Mouse (Mus musculus) midbrain, embryonic 11.5 days (tissue): ENCODE measurements at regions not wholly inside any gene's neighbourhood (a gene's known extent, or its start where the extent isn't known, plus 50 kb on each side); places are given as distances from the start of the nearest gene placed in this dataset.

Experiments
- ATAC-seq: fragments of 200-750 bp; cut with Nextera tagmentation; 2 replicates; pipeline ENCODE4 v1.8.0; 2017; ENCODE audit warnings: moderate TSS enrichment, moderate library complexity; ENCODE audit not compliant: low FRiP score
- DNase-seq: peaks from one replicate; pipeline ENCODE4 v3.0.0; 2015; ENCODE audit warnings: low spot score; ENCODE audit errors: missing footprints
- H3K27ac ChIP-seq: fragments of 300-500 bp; sonication (generic); 2 replicates; pipeline ENCODE4 v1.5.1; 2014; ENCODE audit warnings: low read depth, low read length
- H3K27me3 ChIP-seq: fragments of 300-500 bp; sonication (generic); 2 replicates; pipeline ENCODE4 v1.6.1; 2014; ENCODE audit warnings: mild to moderate bottlenecking, low read length, moderate library complexity, mixed read lengths; ENCODE audit not compliant: control insufficient read depth, insufficient read depth
- H3K36me3 ChIP-seq: fragments of 300-500 bp; sonication (generic); 2 replicates; pipeline ENCODE4 v1.6.1; 2014; ENCODE audit warnings: mild to moderate bottlenecking, low read length, moderate library complexity, mixed read lengths; ENCODE audit not compliant: control insufficient read depth, insufficient read depth
- H3K4me1 ChIP-seq: fragments of 300-500 bp; sonication (generic); 2 replicates; pipeline ENCODE4 v1.6.1; 2014; ENCODE audit warnings: low read length; ENCODE audit not compliant: control insufficient read depth, insufficient read depth
- H3K4me2 ChIP-seq: fragments of 300-500 bp; sonication (generic); 2 replicates; pipeline ENCODE4 v1.6.1; 2014; ENCODE audit warnings: mild to moderate bottlenecking, moderate library complexity
- H3K4me3 ChIP-seq: fragments of 300-500 bp; sonication (generic); 2 replicates; pipeline ENCODE4 v1.5.1; 2014; ENCODE audit warnings: low read depth, low read length
- H3K9ac ChIP-seq: fragments of 300-500 bp; sonication (generic); 2 replicates; pipeline ENCODE4 v1.6.1; 2014; ENCODE audit warnings: low read length
- H3K9me3 ChIP-seq: fragments of 300-500 bp; sonication (generic); 2 replicates; pipeline ENCODE4 v1.6.1; 2016; ENCODE audit warnings: low read length; ENCODE audit not compliant: control insufficient read depth
- WGBS: fragments of 180-500 bp; shearing (Covaris S2); extraction: QIAGEN DNeasy Blood & Tissue Kit; methylation state at CpG from one replicate; pipeline ENCODE4 v1.1.7; 2014; 5-methylcytosine and 5-hydroxymethylcytosine counted together

DNA sequence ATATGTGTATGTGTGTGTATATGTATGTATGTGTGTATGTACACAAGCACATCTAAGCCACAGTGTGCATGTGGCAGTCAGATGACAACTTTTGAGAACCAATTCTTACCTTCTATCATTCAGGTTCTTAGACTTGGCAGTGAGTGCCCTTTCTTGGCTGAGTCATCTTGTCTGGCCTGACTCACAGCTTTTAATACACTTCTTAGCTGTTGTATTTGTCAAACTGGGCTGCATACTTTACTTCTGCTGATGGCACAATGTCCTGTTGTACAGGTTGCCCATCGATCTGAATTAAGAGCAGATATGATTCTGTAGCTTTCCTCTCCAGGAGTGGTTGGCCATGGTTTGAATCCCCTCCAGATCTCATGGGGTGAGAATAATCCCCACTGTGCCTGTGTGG lies 139.1 kb upstream of the Zfp648 start:
- no peak for ATAC-seq
- H3K36me3 ChIP-seq = no peaks in the 10 kb centered on the region; the same call in 1 of the 2 replicates
- WGBS = 86% methylated on average over 1 of the region's 1 CpGs

DNA sequence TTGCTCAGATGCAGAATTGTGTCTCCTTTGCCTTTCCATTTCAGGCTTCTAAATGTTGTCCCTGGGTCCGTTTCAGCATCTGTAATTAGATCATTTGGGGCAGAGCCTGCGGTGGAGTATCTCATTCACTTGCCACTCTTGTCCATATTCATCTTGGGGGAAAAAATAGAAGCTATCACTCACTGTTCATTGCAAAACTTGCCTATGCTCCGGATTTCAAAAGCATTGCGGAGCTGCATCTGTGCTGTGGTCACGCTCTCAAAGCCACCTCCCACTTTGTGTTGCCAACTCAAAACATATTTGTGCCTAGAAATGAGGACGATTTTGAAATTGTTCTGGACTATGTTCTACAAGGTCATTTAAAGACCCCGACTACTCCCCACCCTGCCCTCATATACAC lies 138.3 kb upstream of the Zfp648 start:
- 87% methylated on average over 7 of the region's 7 CpGs for WGBS
- no peaks in the 10 kb centered on the region; the same call in 1 of the 2 replicates for H3K9me3 ChIP-seq
- H3K4me3 ChIP-seq = no peak overlapping the region
- H3K27ac ChIP-seq = no peak overlapping the region
- H3K27me3 ChIP-seq = no peaks in the 10 kb centered on the region
- H3K9ac ChIP-seq = no peak overlapping the region
- H3K4me2 ChIP-seq = no peak overlapping the region
- DNase-seq = no peak
- ATAC-seq = no peak
- H3K36me3 ChIP-seq = no peaks in the 10 kb centered on the region; the same call in 1 of the 2 replicates
- H3K4me1 ChIP-seq = no peaks in the 10 kb centered on the region

More for the DNA sequence above, 139.1 kb upstream of the Zfp648 start:
- Histone ChIP-seq H3K9me3 (no peaks in the 10 kb centered on the region; the same call in 1 of the 2 replicates), H3K4me2 (no peak overlapping the region), H3K4me3 (no peak overlapping the region), H3K27ac (no peak overlapping the region), H3K27me3 (no peaks in the 10 kb centered on the region), H3K9ac (no peak overlapping the region), H3K4me1 (no peaks in the 10 kb centered on the region)
- DNase-seq = no peak

DNA sequence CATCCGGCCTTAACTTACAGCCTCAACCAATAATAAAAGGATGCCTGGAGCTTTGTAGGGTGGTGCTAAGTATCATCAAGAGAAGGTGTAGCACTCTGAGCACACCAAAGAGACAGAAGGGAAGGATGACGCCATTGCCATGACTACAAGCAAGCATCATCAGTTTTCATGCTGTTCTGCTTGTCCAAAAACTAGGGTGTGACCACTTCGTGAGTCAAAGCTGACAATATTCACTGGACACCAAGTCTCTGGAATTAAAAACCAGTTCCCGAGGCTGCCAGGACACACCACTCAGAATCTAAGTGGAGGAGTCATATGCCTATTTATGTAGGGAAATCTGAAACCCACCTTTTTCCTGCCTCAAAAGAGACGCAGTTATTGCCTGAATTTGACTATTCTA lies 136.4 kb upstream of the Zfp648 start:
- Histone ChIP-seq H3K9me3 (no peaks in the 10 kb centered on the region), H3K4me3 (no peak overlapping the region), H3K36me3 (no peaks in the 10 kb centered on the region), H3K4me1 (no peaks in the 10 kb centered on the region), H3K9ac (no peak overlapping the region), H3K27me3 (no peaks in the 10 kb centered on the region), H3K27ac (no peak overlapping the region), H3K4me2 (no peak overlapping the region)
- DNase-seq (no peak), ATAC-seq (no peak)
- 87% methylated on average over 5 of the region's 5 CpGs for WGBS

DNA sequence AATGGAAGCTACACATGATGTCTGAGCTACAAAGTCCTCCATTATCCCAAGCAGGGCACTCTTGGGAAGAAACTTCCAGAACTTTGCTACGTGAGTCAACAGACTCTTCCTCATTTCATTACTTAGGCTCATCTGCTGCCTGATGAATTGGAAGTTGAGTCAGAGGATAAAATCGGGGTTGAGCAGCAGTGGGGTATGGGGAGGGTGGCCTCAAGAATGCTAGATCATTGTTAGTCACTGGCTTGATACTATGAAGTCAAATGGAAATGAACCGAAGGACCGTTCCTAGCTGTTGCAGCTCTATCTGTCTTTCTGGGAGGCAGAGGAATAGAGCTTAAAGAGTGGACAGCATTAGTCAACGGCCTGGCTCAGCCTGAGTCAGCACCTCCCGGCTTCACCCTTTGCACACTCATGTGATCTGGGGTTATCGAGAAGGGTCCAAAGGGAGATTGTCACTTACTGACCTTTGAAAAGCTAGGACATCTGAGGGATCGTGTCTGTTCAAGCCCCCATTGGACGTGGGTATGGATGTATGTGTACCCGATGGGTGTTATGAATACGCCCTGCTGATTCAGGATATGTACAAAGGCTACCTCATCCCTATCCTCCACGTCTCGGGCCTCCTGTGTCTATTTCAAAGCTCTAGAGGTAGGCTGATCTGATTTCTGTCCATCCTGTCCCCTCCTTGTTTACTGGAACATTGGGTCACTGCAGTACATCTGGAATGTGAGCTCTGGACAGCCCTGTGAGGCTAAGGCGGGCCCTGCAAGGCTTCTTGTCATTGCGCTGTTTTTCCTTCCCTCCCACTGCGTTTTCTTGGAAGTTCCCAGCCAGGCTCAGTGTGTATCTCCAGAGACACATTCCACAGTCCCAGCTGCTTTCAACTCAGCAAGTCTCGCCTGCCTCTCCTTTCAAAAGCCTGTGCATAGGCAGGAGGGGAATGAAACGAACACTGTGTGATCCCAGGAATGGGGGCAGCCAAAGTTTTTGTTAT lies 135.4 kb upstream of the Zfp648 start:
- H3K27ac ChIP-seq = no peak overlapping the region
- H3K4me3 ChIP-seq = no peak overlapping the region
- H3K36me3 ChIP-seq = no peaks in the 10 kb centered on the region
- DNase-seq (no peak), ATAC-seq (no peak)
- WGBS = 81% methylated on average over 18 of the region's 18 CpGs
- H3K4me1 ChIP-seq = no peaks in the 10 kb centered on the region
- H3K27me3 ChIP-seq = no peaks in the 10 kb centered on the region
- no peaks in the 10 kb centered on the region for H3K9me3 ChIP-seq
- no peak overlapping the region for H3K4me2 ChIP-seq
- H3K9ac ChIP-seq = no peak overlapping the region

DNA sequence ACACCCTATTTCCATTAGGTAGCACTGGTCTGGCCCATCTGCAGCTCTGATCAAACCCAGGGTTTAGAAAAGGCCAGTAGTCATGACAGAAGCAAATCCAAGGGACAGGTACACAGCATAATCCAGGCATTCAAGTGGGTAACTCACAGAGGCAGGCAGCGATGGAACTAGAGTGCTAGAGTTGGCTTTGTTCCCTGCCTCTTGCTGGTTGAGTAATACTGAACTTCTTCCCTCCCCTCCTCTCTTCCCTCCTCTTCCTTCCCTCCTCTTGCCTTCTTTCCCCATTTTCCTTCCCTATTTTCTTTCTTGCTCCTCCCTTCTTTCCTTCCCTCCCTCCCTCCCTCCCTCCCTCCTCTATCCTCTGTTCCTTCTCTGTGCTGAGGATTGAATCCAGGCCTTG lies 133.1 kb upstream of the Zfp648 start:
- Histone ChIP-seq H3K27ac (no peak overlapping the region), H3K36me3 (no peaks in the 10 kb centered on the region), H3K27me3 (no peaks in the 10 kb centered on the region), H3K4me2 (no peak overlapping the region), H3K4me3 (no peak overlapping the region), H3K4me1 (no peaks in the 10 kb centered on the region), H3K9ac (no peak overlapping the region), H3K9me3 (no peaks in the 10 kb centered on the region)
- DNase-seq = no peak
- no peak for ATAC-seq
- 100% methylated on average over 1 of the region's 1 CpGs for WGBS

DNA sequence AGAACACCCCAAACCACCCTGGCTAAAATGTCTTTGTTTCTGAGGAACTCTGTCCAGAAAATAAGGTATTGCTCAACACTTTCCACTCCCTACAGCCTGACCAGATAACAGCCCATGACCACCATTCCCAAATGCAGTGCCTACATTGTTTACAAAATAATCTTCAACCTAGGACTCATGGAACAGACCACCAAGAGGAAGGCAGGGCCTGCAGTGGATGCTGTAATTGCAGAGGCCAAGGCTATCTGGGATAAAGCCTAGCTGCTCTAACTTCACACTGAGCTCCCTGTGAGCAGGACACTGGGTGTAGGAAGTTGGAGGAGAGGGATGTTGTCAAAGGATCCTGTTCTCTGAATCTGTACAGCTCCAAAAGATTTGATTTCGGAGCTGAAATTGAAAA lies 126.7 kb upstream of the Zfp648 start:
- no peak overlapping the region for H3K4me3 ChIP-seq
- no peaks in the 10 kb centered on the region for H3K9me3 ChIP-seq
- 92% methylated on average over 1 of the region's 1 CpGs for WGBS
- H3K36me3 ChIP-seq = no peaks in the 10 kb centered on the region
- no peaks in the 10 kb centered on the region for H3K4me1 ChIP-seq
- no peak overlapping the region for H3K4me2 ChIP-seq
- H3K9ac ChIP-seq = no peak overlapping the region
- H3K27me3 ChIP-seq = no peaks in the 10 kb centered on the region
- ATAC-seq (no peak), DNase-seq (no peak)
- H3K27ac ChIP-seq = no peak overlapping the region

DNA sequence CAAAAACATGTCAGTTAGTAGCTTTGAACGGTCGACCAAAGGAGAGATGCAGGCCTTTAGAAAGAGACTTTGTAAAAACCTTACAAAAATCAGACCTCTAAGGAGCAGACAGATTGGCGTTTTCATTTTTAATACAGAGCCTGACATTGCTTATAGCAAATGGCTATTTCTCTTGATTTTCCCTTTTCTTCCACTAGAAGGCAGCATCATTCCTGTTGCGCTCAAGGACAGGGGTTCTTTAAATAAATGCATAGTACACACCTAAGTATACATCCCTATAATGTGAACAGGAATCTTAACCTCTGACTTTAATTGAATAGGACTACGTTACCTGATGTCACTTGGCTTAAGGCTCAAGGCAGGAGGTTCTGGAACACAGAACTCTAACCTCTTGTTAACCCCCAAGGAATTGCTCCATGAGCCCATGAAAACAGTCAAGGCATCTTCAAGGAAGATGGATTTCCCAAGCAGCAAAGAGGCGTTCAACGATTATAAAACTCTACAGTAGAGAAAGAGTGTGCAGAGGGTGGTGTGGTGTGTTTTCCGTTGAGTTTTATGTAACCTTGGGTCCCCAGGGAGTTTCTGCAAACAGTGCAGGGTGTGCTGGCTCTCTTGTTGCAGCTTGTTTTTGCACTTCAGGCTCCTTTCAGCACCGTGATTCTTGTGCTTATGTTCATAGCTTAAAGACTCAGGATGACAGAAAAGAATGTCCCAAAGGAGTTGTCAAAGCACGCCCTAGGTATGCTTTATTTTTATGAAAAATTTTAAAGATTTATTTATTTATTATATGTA lies 124.1 kb upstream of the Zfp648 start:
- Histone ChIP-seq H3K27me3 (no peaks in the 10 kb centered on the region), H3K36me3 (no peaks in the 10 kb centered on the region), H3K9ac (no peak overlapping the region), H3K4me3 (no peak overlapping the region), H3K4me1 (no peaks in the 10 kb centered on the region), H3K9me3 (no peaks in the 10 kb centered on the region), H3K27ac (no peak overlapping the region), H3K4me2 (no peak overlapping the region)
- ATAC-seq (no peak), DNase-seq (no peak)
- 72% methylated on average over 10 of the region's 10 CpGs for WGBS

DNA sequence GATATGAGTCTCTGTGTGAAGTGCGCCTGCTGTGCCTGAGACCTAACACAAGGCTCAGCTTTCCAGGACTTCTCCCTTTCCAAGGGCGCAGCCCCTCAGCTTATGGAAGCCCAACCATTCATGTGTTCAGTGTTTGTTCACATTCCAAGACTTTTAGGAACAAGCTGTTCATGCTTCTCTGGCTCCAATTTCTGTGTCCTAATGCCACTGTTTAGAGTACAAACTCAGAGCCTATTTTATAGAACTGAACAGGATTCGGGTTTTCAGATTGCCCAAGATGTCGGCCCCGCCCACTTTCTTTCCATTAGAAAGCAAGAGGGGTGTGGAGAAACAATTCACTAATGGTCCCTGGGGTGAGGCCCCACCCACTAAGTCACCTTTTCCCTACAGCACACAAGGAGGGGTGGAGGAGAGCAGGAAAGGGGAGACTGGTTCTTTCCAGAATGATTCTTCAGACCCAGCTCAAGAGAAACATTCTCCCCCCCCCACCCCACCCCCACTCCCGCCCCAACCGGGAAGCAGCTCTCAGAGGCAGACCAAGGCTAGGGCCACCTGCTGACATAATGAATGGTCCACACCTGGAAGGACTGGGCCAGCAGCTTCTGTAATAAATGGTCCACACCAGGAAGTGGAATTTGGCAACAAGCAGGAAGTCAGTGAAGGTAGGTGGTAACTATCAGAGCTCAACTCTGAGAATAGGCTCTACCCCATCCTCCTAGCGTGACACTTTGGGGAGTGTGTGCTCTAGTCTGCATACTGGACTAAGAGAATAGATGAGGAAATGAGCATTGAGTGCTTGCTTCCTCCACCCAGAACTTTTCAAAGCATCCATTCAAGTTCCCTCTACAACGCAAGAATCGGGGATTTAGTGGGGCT lies 120.2 kb upstream of the Zfp648 start:
- DNase-seq (peak; percentile 53), ATAC-seq (no peak)
- Histone ChIP-seq H3K27me3 (no peaks in the 10 kb centered on the region), H3K27ac (no peak overlapping the region), H3K9me3 (no peaks in the 10 kb centered on the region), H3K4me1 (no peaks in the 10 kb centered on the region), H3K4me3 (no peak overlapping the region), H3K4me2 (no peak overlapping the region), H3K9ac (no peak overlapping the region), H3K36me3 (no peaks in the 10 kb centered on the region)
- 55% methylated on average over 10 of the region's 10 CpGs for WGBS
